Mouse (Mus musculus): ENCODE measurements around the gene Kti12.

DNA sequence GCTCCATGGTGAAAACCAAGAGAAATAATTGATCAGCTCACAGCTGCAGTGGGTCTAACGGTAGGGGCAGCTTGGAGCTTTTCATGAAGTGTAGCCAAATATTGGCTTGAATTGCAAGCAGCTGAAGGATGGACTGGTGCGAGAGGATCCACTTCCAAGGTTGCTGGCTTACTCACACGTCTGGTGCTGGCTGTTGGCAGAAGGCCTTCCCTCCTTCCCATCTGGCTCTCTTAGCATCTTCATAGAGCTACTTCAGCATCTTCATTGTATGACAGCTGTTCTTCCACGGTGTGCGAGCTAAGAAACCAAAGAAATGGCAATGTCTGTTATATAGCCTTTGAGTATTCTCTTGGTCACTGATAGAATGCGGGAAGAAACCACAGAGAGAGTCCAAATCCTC is 43.3 kb downstream of the Kti12 start:
- TF ChIP-seq HCFC1 (IDR thresholded peaks at IDR 0.05; ENCODE audit: low read depth, low read length) (no peak), CHD1 (IDR thresholded peaks at IDR 0.05; ENCODE audit: low read depth, low read length) (no peak), POLR2A (IDR thresholded peaks at IDR 0.05; ENCODE audit: control insufficient read depth in 1 of 2, insufficient read depth in 1 of 2, low read depth in 1 of 2, low read length in 2 of 2, poor library complexity in 1 of 2) (no peak), NRF1 (IDR thresholded peaks at IDR 0.05; ENCODE audit: insufficient read depth, low read depth, low read length, poor library complexity, severe bottlenecking) (no peak), USF2 (IDR thresholded peaks at IDR 0.05; ENCODE audit: borderline replicate concordance in 1 of 2, insufficient read depth in 1 of 2, low read depth in 1 of 2, low read length in 2 of 2) (no peak), TBP (IDR thresholded peaks at IDR 0.05; ENCODE audit: low read depth, low read length) (no peak), GATA1 (IDR thresholded peaks at IDR 0.05; ENCODE audit: low read depth, low read length) (no peak), CTCF (IDR thresholded peaks at IDR 0.05 in 2 of 3, conservative IDR thresholded peaks at IDR 0.05 in 1 of 3; ENCODE audit: control insufficient read depth in 1 of 3, insufficient read depth in 1 of 3, low read depth in 2 of 3, low read length in 3 of 3, poor library complexity in 1 of 3, severe bottlenecking in 1 of 3) (no peak), GABPA (IDR thresholded peaks at IDR 0.05; ENCODE audit: low read depth, low read length) (no peak), ZNF384 (IDR thresholded peaks at IDR 0.05; ENCODE audit: low read depth, low read length) (no peak), ELF1 (IDR thresholded peaks at IDR 0.05; ENCODE audit: low read depth, low read length) (no peak), CHD2 (IDR thresholded peaks at IDR 0.05; ENCODE audit: low read length) (no peak), MAX (IDR thresholded peaks at IDR 0.05; ENCODE audit: low read length) (no peak)

Measured in MEL (cell line).